Mouse (Mus musculus): ENCODE data around the gene Elmo1. TPM values are rescaled to one million over a fixed set of nuclear protein-coding genes. Genes with fewer than 3 reads are reported as not detected.

The Elmo1 gene
- polyA plus RNA-seq, 1 experiment from 2014 or later: 13.8 TPM

DNA sequence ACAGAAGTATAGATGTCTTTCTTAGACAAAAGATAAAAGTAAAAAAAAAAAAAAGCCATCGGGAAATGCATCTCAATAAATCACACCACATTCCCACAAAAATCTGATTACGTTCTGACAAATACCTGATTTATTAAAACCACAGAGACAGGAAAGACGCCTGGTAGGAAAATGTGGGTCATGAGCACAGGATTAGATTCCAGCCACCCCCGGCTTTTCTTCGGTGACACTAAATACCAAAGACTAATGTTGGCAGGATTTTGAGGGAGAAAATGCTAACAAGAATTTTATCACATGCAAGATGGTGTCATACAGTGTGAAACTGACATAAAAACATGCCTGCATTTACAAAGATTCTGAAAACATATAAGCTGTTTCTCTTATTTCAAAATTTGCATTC, 27.1 kb upstream of the Elmo1 start:
- Histone ChIP-seq H3K27me3 (ENCODE audit: low read depth, poor library complexity, severe bottlenecking) (no peaks in the 10 kb centered on the region), H3K9me3 (replicated peaks) (no peaks in the 10 kb centered on the region), H3K4me1 (no peaks in the 10 kb centered on the region), H3K4me3 (no peak overlapping the region), H3K36me3 (no peaks in the 10 kb centered on the region), H3K27ac (replicated peaks) (no peak overlapping the region)
- DNase-seq (ENCODE audit: low spot score): no peak
- 92% methylated on average over 5 of the region's 5 CpGs for WGBS

- Histone ChIP-seq H3K4me3 (no peak overlapping the region), H3K27me3 (ENCODE audit: low read depth, poor library complexity, severe bottlenecking) (no peaks in the 10 kb centered on the region), H3K9me3 (replicated peaks) (no peaks in the 10 kb centered on the region), H3K27ac (replicated peaks) (no peak overlapping the region), H3K36me3 (no peaks in the 10 kb centered on the region), H3K4me1 (no peaks in the 10 kb centered on the region)
- no peak for DNase-seq (ENCODE audit: low spot score)
These were observed 18.4 kb upstream of the Elmo1 start for GRCm38 (mm10) chr13:20072043-20072442.

GRCm38 (mm10) chr13:20072994-20073393, 17.4 kb upstream of the Elmo1 start:
- 85% methylated on average over 5 of the region's 5 CpGs for WGBS
- Histone ChIP-seq H3K27me3 (ENCODE audit: low read depth, poor library complexity, severe bottlenecking) (no peaks in the 10 kb centered on the region), H3K4me3 (no peak overlapping the region), H3K4me1 (no peaks in the 10 kb centered on the region), H3K27ac (replicated peaks) (no peak overlapping the region), H3K36me3 (no peaks in the 10 kb centered on the region), H3K9me3 (replicated peaks) (no peaks in the 10 kb centered on the region)
- DNase-seq (ENCODE audit: low spot score): no peak

DNA sequence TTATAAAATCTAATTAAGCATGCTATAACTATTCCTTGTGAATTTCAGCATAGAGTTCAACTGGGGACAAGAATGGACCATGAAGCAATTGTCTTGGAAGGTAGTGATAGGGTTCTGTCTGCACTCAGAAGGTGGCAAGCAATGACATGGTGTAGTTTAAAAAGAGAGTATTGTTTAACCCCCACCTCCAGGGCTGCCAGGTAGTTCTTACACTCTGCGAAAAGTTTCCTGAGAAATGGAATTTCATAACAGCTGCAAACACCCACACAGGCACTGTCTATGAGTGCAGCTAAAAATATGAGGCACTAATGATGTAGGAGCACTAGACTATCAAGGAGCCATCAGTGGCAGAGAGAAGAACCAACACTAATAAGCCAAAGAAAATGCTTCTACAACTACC, 13.9 kb upstream of the Elmo1 start:
- Histone ChIP-seq H3K27me3 (ENCODE audit: low read depth, poor library complexity, severe bottlenecking) (no peaks in the 10 kb centered on the region), H3K4me1 (no peaks in the 10 kb centered on the region), H3K4me3 (no peak overlapping the region), H3K9me3 (replicated peaks) (no peaks in the 10 kb centered on the region), H3K36me3 (no peaks in the 10 kb centered on the region), H3K27ac (replicated peaks) (no peak overlapping the region)
- 95% methylated on average over 1 of the region's 1 CpGs for WGBS
- DNase-seq (ENCODE audit: low spot score): no peak

- H3K36me3 ChIP-seq: no peaks in the 10 kb centered on the region
- no peaks in the 10 kb centered on the region for H3K27me3 ChIP-seq (ENCODE audit: low read depth, poor library complexity, severe bottlenecking)
- H3K9me3 ChIP-seq (replicated peaks): no peaks in the 10 kb centered on the region
- no peak overlapping the region for H3K27ac ChIP-seq (replicated peaks)
- 91% methylated on average over 3 of the region's 3 CpGs for WGBS
- no peak for DNase-seq (ENCODE audit: low spot score)
- no peak overlapping the region for H3K4me3 ChIP-seq
- H3K4me1 ChIP-seq: no peaks in the 10 kb centered on the region
These were observed 13.2 kb upstream of the Elmo1 start for GRCm38 (mm10) chr13:20077237-20077636.

GRCm38 (mm10) chr13:20090711-20091603, 561 bp downstream of the Elmo1 start:
- H3K27me3 ChIP-seq (ENCODE audit: low read depth, poor library complexity, severe bottlenecking): peaks cover 32% of the 10 kb centered on the region
- peaks cover 27% of the 10 kb centered on the region for H3K4me1 ChIP-seq
- DNase-seq (ENCODE audit: low spot score): peak; percentile 76
- H3K4me3 ChIP-seq: peak overlapping the region; percentile 92
- H3K27ac ChIP-seq (replicated peaks): peak overlapping the region; percentile 95
- no peaks in the 10 kb centered on the region for H3K9me3 ChIP-seq (replicated peaks)
- WGBS: under 1% methylated on average over 90 of the region's 93 CpGs
- no peaks in the 10 kb centered on the region for H3K36me3 ChIP-seq

- peak overlapping the region; percentile 92 for H3K4me3 ChIP-seq
- WGBS: under 1% methylated on average over 7 of the region's 10 CpGs
- peaks cover 32% of the 10 kb centered on the region for H3K4me1 ChIP-seq
- peak overlapping the region; percentile 95 for H3K27ac ChIP-seq (replicated peaks)
- peaks cover 32% of the 10 kb centered on the region for H3K27me3 ChIP-seq (ENCODE audit: low read depth, poor library complexity, severe bottlenecking)
- no peaks in the 10 kb centered on the region for H3K9me3 ChIP-seq (replicated peaks)
- no peaks in the 10 kb centered on the region for H3K36me3 ChIP-seq
- no peak for DNase-seq (ENCODE audit: low spot score)
These were observed 1.2 kb downstream of the Elmo1 start for GRCm38 (mm10) chr13:20091604-20091926.

DNA sequence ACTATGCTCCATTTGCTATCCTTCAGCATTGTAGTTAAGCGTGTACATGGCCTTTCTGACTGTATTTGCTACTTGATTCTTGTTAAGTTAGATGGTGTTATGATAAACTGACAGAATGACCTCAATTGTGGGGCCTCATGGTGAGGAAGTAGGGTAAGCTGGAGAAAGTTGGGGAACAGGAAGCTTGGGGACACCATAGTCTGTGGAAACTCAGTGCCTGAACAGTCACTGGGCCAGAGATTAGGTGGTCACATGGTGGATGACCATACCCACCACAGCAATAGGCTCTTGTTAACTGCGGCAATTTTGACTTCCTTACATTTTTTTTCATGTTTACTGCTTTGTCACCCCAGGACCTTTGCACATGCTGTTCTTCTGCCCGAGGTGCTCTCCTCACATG, 1.9 kb downstream of the Elmo1 start:
- Histone ChIP-seq H3K4me3 (no peak overlapping the region), H3K27ac (replicated peaks) (no peak overlapping the region), H3K4me1 (peaks cover 39% of the 10 kb centered on the region), H3K27me3 (ENCODE audit: low read depth, poor library complexity, severe bottlenecking) (peaks cover 32% of the 10 kb centered on the region), H3K9me3 (replicated peaks) (no peaks in the 10 kb centered on the region), H3K36me3 (no peaks in the 10 kb centered on the region)
- DNase-seq (ENCODE audit: low spot score): no peak
- WGBS: 94% methylated on average over 3 of the region's 3 CpGs

DNA sequence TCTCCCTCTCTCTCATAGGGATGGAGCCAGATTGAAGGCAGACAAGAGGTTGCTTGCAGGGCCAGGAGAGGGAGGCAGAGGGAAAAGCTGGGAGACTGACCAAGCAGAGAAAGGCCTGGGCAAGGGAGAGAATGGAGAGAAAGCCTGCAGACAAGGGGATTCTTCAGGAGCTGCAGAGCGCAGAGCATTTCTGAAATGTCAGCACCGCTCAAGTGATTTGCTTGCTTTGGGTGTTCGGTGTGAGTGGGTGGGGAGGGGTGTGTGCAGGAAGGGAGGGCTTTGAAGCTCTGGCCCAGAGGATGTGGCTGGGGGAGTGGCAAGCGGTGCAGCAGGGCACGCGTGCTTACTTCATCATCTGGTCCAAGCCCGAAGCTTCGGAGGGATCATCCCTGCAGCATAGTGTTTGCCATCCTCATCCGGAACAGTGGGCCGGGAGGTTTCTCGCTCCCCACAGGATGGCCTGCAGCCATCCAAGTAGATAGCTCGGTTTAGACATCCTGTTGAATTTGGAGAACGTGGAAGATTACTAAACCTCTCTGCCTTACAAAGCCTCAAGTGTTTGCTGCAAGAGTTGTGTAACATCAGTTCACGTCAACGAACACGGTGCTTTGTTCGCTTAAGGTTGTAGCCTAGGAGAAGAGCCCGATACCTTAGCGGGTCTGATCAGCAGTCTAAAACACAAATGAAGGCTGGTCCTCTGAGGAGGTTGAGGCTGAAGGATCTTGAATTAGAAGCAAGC, 3.1 kb downstream of the Elmo1 start:
- no peak overlapping the region for H3K4me3 ChIP-seq
- no peaks in the 10 kb centered on the region for H3K36me3 ChIP-seq
- no peaks in the 10 kb centered on the region for H3K9me3 ChIP-seq (replicated peaks)
- 0 out of 2 replicates have a peak overlapping the region, but pooled peaks have one; percentile 17 for H3K27ac ChIP-seq (replicated peaks)
- peaks cover 29% of the 10 kb centered on the region for H3K27me3 ChIP-seq (ENCODE audit: low read depth, poor library complexity, severe bottlenecking)
- no peak for DNase-seq (ENCODE audit: low spot score)
- H3K4me1 ChIP-seq: peaks cover 51% of the 10 kb centered on the region
- WGBS: 70% methylated on average over 19 of the region's 19 CpGs

- no peak overlapping the region for H3K4me3 ChIP-seq
- H3K27ac ChIP-seq (replicated peaks): no peak overlapping the region
- WGBS: 91% methylated on average over 4 of the region's 4 CpGs
- H3K27me3 ChIP-seq (ENCODE audit: low read depth, poor library complexity, severe bottlenecking): peaks cover 17% of the 10 kb centered on the region; the same call in 1 of the 2 replicates
- H3K9me3 ChIP-seq (replicated peaks): no peaks in the 10 kb centered on the region
- DNase-seq (ENCODE audit: low spot score): no peak
- H3K36me3 ChIP-seq: no peaks in the 10 kb centered on the region
- peaks cover 59% of the 10 kb centered on the region for H3K4me1 ChIP-seq
These were observed 4.7 kb downstream of the Elmo1 start for GRCm38 (mm10) chr13:20094916-20095700.

DNA sequence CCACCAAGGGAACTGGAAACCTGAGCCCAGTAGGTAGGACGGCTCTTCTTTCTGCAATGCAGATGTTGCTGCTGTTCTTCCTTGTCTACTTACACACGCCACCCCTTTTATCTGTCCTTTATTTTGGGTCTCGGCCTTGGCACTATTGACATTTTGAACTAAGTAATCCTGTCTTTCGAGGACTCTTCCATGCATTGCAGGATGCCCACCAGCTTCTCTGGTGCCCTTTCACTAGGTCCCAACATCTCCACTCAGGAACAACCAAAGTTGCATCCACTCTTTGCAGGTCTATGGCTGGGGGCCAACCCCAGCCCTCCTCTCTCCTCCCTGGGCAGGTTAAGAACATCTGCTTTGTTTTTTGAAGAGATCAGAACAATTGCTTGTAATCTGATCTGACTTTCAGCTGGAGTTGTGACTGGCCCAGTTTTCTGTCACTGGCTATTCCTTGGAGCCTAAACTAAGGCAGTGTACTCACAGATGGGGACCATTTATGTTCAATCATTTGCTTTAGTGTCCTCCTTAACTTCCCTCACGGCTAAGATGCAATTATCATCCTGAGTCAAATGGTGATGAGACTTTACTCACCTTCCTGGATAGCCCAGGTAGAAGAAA, 6.7 kb downstream of the Elmo1 start:
- WGBS: 37% methylated on average over 5 of the region's 5 CpGs
- no peak for DNase-seq (ENCODE audit: low spot score)
- Histone ChIP-seq H3K4me1 (peaks cover 47% of the 10 kb centered on the region), H3K9me3 (replicated peaks) (no peaks in the 10 kb centered on the region), H3K4me3 (no peak overlapping the region), H3K27ac (replicated peaks) (no peak overlapping the region), H3K36me3 (no peaks in the 10 kb centered on the region), H3K27me3 (ENCODE audit: low read depth, poor library complexity, severe bottlenecking) (peaks cover 15% of the 10 kb centered on the region; the same call in 1 of the 2 replicates)

- H3K27ac ChIP-seq (replicated peaks): no peak overlapping the region
- peaks cover 46% of the 10 kb centered on the region for H3K4me1 ChIP-seq
- peaks cover 6% of the 10 kb centered on the region; the same call in 1 of the 2 replicates for H3K27me3 ChIP-seq (ENCODE audit: low read depth, poor library complexity, severe bottlenecking)
- H3K4me3 ChIP-seq: no peak overlapping the region
- no peaks in the 10 kb centered on the region for H3K36me3 ChIP-seq
- no peaks in the 10 kb centered on the region for H3K9me3 ChIP-seq (replicated peaks)
- 63% methylated on average over 5 of the region's 5 CpGs for WGBS
- DNase-seq (ENCODE audit: low spot score): no peak
These were observed 7.7 kb downstream of the Elmo1 start for GRCm38 (mm10) chr13:20097934-20098593.
